ENCODE assay signal across 7 mouse cellular contexts in genomic region chr1:67026142-67026541, GRCm38 (mm10).
"Had no signal": no experiment of that assay in that cellular context is flagged by ENCODE, and none has a peak within 500 bp of the region (broad histone marks: within the 10 kb centered on the region; RNA-seq: fewer than 3 reads in every experiment).

No protein-coding gene starts in this region.

- DNase-seq: kidney, adult 8-10 months; kidney, postnatal 14 days; left cerebral cortex, postnatal 4 days; lung, embryonic 14.5 days; right cerebral cortex, postnatal 4 days; thymus, adult 2 months; thymus, postnatal 25 days had no signal
